Mouse (Mus musculus) liver, postnatal 0 days (tissue): ENCODE results near the gene Anks1. TPM values are rescaled to one million over a fixed set of nuclear protein-coding genes. Genes with fewer than 3 reads are reported as not detected.

Experiments
- ATAC-seq: fragments of 200-750 bp; cut with Nextera tagmentation; 2 replicates; pipeline ENCODE4 v1.8.0; 2017; ENCODE audit warnings: mild to moderate bottlenecking, moderate library complexity
- DNase-seq: peaks from one replicate; pipeline ENCODE4 v3.0.0-alpha.2; 2016
- H3K27ac ChIP-seq: fragments of 300-500 bp; sonication (generic); 2 replicates; pipeline ENCODE4 v1.5.1; 2014; ENCODE audit warnings: antibody characterized with exemption, moderate library complexity, mild to moderate bottlenecking, low read depth
- H3K27me3 ChIP-seq: fragments of 300-500 bp; sonication (generic); 2 replicates; pipeline ENCODE4 v1.6.1; 2014; ENCODE audit warnings: low read length, control low read depth, mixed read lengths; ENCODE audit not compliant: insufficient read depth
- H3K36me3 ChIP-seq: fragments of 300-500 bp; sonication (generic); replicated peaks from 2 replicates; pipeline ENCODE4 v1.6.1; 2014; ENCODE audit warnings: mild to moderate bottlenecking, control low read depth, low read length, moderate library complexity, mixed read lengths; ENCODE audit not compliant: insufficient read depth
- H3K4me1 ChIP-seq: fragments of 300-500 bp; sonication (generic); 2 replicates; pipeline ENCODE4 v1.6.1; 2014; ENCODE audit warnings: antibody characterized with exemption, mild to moderate bottlenecking, control low read depth; ENCODE audit not compliant: insufficient read depth
- H3K4me2 ChIP-seq: fragments of 300-500 bp; sonication (generic); 2 replicates; pipeline ENCODE4 v1.6.1; 2014; ENCODE audit warnings: low read depth, mild to moderate bottlenecking, low read length, moderate library complexity, mixed read lengths
- H3K4me3 ChIP-seq: fragments of 300-500 bp; sonication (generic); 2 replicates; pipeline ENCODE4 v1.5.1; 2014; ENCODE audit warnings: low read depth, low read length
- H3K9ac ChIP-seq: fragments of 300-500 bp; sonication (generic); replicated peaks from 2 replicates; pipeline ENCODE4 v1.6.1; 2014; ENCODE audit warnings: mild to moderate bottlenecking, moderate library complexity
- H3K9me3 ChIP-seq: fragments of 300-500 bp; sonication (generic); 2 replicates; pipeline ENCODE4 v1.6.1; 2016; ENCODE audit warnings: mild to moderate bottlenecking, control low read depth, low read length, mixed read lengths
- CTCF ChIP-seq: sonication (generic); IDR thresholded peaks from 2 replicates; pipeline ENCODE4 v1.5.1; 2016; ENCODE audit warnings: antibody characterized with exemption, low read depth
- EP300 ChIP-seq: IDR thresholded peaks from 2 replicates; pipeline ENCODE4 v1.6.1; 2016; ENCODE audit warnings: antibody characterized with exemption, low read depth, mild to moderate bottlenecking
- WGBS: fragments of 180-500 bp; shearing (Covaris S2); extraction: QIAGEN DNeasy Blood & Tissue Kit; methylation state at CpG from one replicate; pipeline ENCODE4 v1.1.7; 2014; ENCODE audit not compliant: insufficient replicate concordance; 5-methylcytosine and 5-hydroxymethylcytosine counted together
- polyA plus RNA-seq: library from polyadenylated mRNA; unstranded; fragments of >200 nt; fragmentation: Nextera tagmentation; extraction: Ambion mirVana; gene quantifications from 2 replicates; pipeline ENCODE4 v1.2.1, GENCODE M21; 2015

Gene Anks1
- polyA plus RNA-seq, 1 experiment from 2014 or later, result 3.0 TPM

- Histone ChIP-seq H3K4me3 (no peak overlapping the region), H3K27ac (peak overlapping the region; percentile 45), H3K4me1 (peaks cover 22% of the 10 kb centered on the region), H3K9ac (no peak overlapping the region; the same call in 1 of the 2 replicates), H3K4me2 (peak overlapping the region; percentile 22; the same call in 1 of the 2 replicates), H3K27me3 (no peaks in the 10 kb centered on the region), H3K9me3 (no peaks in the 10 kb centered on the region), H3K36me3 (peaks cover 2% of the 10 kb centered on the region; the same call in 1 of the 2 replicates)
- ATAC-seq, result peak; percentile 45
- no peak for TF ChIP-seq CTCF
- no peak for TF ChIP-seq EP300
- 56% methylated on average over 14 of the region's 14 CpGs for WGBS
- DNase-seq, result peak; percentile 45
These were observed 117.2 kb downstream of the Anks1 start for GRCm38 (mm10) chr17:28026111-28026872.

GRCm38 (mm10) chr17:28027197-28027596 lies 118.1 kb downstream of the Anks1 start:
- H3K4me3 ChIP-seq, result no peak overlapping the region
- no peak overlapping the region for H3K9ac ChIP-seq
- H3K27ac ChIP-seq, result no peak overlapping the region
- ATAC-seq, result no peak
- no peaks in the 10 kb centered on the region for H3K9me3 ChIP-seq
- no peak overlapping the region for H3K4me2 ChIP-seq
- peaks cover 28% of the 10 kb centered on the region for H3K4me1 ChIP-seq
- WGBS, result 85% methylated on average over 6 of the region's 6 CpGs
- DNase-seq, result no peak
- H3K27me3 ChIP-seq, result no peaks in the 10 kb centered on the region
- 0 out of 2 replicates have a peak, but pooled peaks cover 2% of the 10 kb centered on the region for H3K36me3 ChIP-seq
- no peak for TF ChIP-seq CTCF
- no peak for TF ChIP-seq EP300

- WGBS, result 73% methylated on average over 10 of the region's 10 CpGs
- H3K36me3 ChIP-seq, result 0 out of 2 replicates have a peak, but pooled peaks cover 5% of the 10 kb centered on the region
- no peak overlapping the region for H3K4me3 ChIP-seq
- no peaks in the 10 kb centered on the region for H3K9me3 ChIP-seq
- no peak overlapping the region for H3K27ac ChIP-seq
- no peak overlapping the region for H3K9ac ChIP-seq
- no peak for DNase-seq
- ATAC-seq, result no peak
- H3K4me1 ChIP-seq, result peaks cover 28% of the 10 kb centered on the region
- no peak overlapping the region for H3K4me2 ChIP-seq
- TF ChIP-seq CTCF (no peak), EP300 (no peak)
- H3K27me3 ChIP-seq, result no peaks in the 10 kb centered on the region
These were observed 119.1 kb downstream of the Anks1 start for GRCm38 (mm10) chr17:28028236-28028635.

- Histone ChIP-seq H3K4me2 (no peak overlapping the region), H3K36me3 (0 out of 2 replicates have a peak, but pooled peaks cover 5% of the 10 kb centered on the region), H3K27ac (peak overlapping the region; percentile 22; the same call in 1 of the 2 replicates), H3K9ac (peak overlapping the region; percentile 16; the same call in 1 of the 2 replicates), H3K4me3 (no peak overlapping the region), H3K9me3 (no peaks in the 10 kb centered on the region), H3K4me1 (peaks cover 28% of the 10 kb centered on the region), H3K27me3 (no peaks in the 10 kb centered on the region)
- TF ChIP-seq CTCF, result no peak
- TF ChIP-seq EP300, result no peak
- 57% methylated on average over 2 of the region's 2 CpGs for WGBS
- DNase-seq (no peak), ATAC-seq (no peak)
These were observed 120.2 kb downstream of the Anks1 start for GRCm38 (mm10) chr17:28029308-28029707.

- Histone ChIP-seq H3K27ac (no peak overlapping the region), H3K9me3 (no peaks in the 10 kb centered on the region), H3K4me3 (no peak overlapping the region), H3K4me1 (peaks cover 22% of the 10 kb centered on the region), H3K9ac (no peak overlapping the region), H3K4me2 (no peak overlapping the region), H3K27me3 (no peaks in the 10 kb centered on the region), H3K36me3 (0 out of 2 replicates have a peak, but pooled peaks cover 7% of the 10 kb centered on the region)
- no peak for ATAC-seq
- TF ChIP-seq CTCF (no peak), EP300 (no peak)
- WGBS, result 83% methylated on average over 10 of the region's 10 CpGs
- DNase-seq, result no peak
These were observed 121.3 kb downstream of the Anks1 start for GRCm38 (mm10) chr17:28030446-28030845.

GRCm38 (mm10) chr17:28031281-28031941 lies 122.3 kb downstream of the Anks1 start:
- peak; percentile 81 for ATAC-seq
- H3K27ac ChIP-seq, result no peak overlapping the region
- peaks cover 9% of the 10 kb centered on the region; the same call in 1 of the 2 replicates for H3K36me3 ChIP-seq
- H3K9me3 ChIP-seq, result no peaks in the 10 kb centered on the region
- DNase-seq, result peak; percentile 26
- TF ChIP-seq CTCF, result no peak
- TF ChIP-seq EP300, result no peak
- H3K4me2 ChIP-seq, result no peak overlapping the region
- H3K4me1 ChIP-seq, result peaks cover 14% of the 10 kb centered on the region
- H3K4me3 ChIP-seq, result no peak overlapping the region
- 41% methylated on average over 9 of the region's 9 CpGs for WGBS
- H3K27me3 ChIP-seq, result no peaks in the 10 kb centered on the region
- 0 out of 2 replicates have a peak overlapping the region, but pooled peaks have one; percentile 16 for H3K9ac ChIP-seq
